Mouse (Mus musculus): Measurements from ENCODE around the gene Nsmce3.

DNA sequence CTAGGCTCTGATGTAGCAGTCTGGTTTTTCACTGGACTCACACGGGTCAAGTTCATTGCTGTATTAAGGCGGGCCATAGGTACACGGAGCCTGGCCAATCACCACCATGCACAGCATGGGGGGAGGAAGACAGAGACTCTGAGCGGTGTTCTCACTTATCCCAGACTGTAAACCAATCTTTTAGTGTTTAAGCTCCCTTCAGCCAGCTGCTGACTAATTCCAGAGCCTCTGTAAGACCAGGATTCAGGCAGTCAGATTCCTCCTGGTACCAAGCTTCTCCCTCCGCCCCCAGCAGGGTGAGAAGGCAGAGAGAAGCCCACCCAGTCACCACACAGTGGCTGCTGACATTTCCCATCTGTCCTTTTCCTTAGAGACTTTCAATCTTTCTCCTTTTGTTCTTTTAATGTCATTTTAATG, 22.9 kb upstream of the Nsmce3 start:
- no peak for TF ChIP-seq GATA1 (IDR thresholded peaks at IDR 0.05; ENCODE audit: low read length)
- TF ChIP-seq TAL1 (IDR thresholded peaks at IDR 0.05; ENCODE audit: low read length) = no peak
